Mouse (Mus musculus) stomach, postnatal 0 days (tissue): ENCODE results near the gene Prdm16. TPM values are rescaled to one million over a fixed set of nuclear protein-coding genes. Genes with fewer than 3 reads are reported as not detected.

Experiments
- ATAC-seq: fragments of 200-750 bp; cut with Nextera tagmentation; 2 replicates; pipeline ENCODE4 v1.8.0; 2017; ENCODE audit not compliant: low FRiP score, low TSS enrichment
- DNase-seq: peaks from one replicate; pipeline ENCODE4 v3.0.0-alpha.2; 2016; ENCODE audit warnings: low spot score
- H3K27ac ChIP-seq: fragments of 300-500 bp; sonication (generic); replicated peaks from 2 replicates; pipeline ENCODE4 v1.5.1; 2014; ENCODE audit warnings: mild to moderate bottlenecking, control low read depth
- H3K27me3 ChIP-seq: fragments of 300-500 bp; sonication (generic); 2 replicates; pipeline ENCODE4 v1.6.1; 2014; ENCODE audit warnings: low read length; ENCODE audit not compliant: control insufficient read depth, insufficient read depth
- H3K36me3 ChIP-seq: fragments of 300-500 bp; sonication (generic); 2 replicates; pipeline ENCODE4 v1.6.1; 2014; ENCODE audit warnings: low read length, mixed read lengths; ENCODE audit not compliant: control insufficient read depth, insufficient read depth
- H3K4me1 ChIP-seq: fragments of 300-500 bp; sonication (generic); replicated peaks from 2 replicates; pipeline ENCODE4 v1.6.1; 2014; ENCODE audit warnings: antibody characterized with exemption; ENCODE audit not compliant: control insufficient read depth, insufficient read depth
- H3K4me2 ChIP-seq: fragments of 300-500 bp; sonication (generic); replicated peaks from 2 replicates; pipeline ENCODE4 v1.6.1; 2014; ENCODE audit warnings: low read depth, mild to moderate bottlenecking, control low read depth, moderate library complexity
- H3K4me3 ChIP-seq: fragments of 300-500 bp; sonication (generic); 2 replicates; pipeline ENCODE4 v1.5.1; 2014; ENCODE audit warnings: low read depth, low read length, control low read depth
- H3K9ac ChIP-seq: fragments of 300-500 bp; sonication (generic); 2 replicates; pipeline ENCODE4 v1.6.1; 2014; ENCODE audit warnings: mild to moderate bottlenecking, low read length, control low read depth, mixed read lengths
- H3K9me3 ChIP-seq: fragments of 300-500 bp; sonication (generic); 2 replicates; pipeline ENCODE4 v1.6.1; 2016; ENCODE audit warnings: low read length; ENCODE audit not compliant: control insufficient read depth
- CTCF ChIP-seq: IDR thresholded peaks from 2 replicates; pipeline ENCODE4 v1.5.1; 2016; ENCODE audit warnings: antibody characterized with exemption, low read depth, mild to moderate bottlenecking, moderate library complexity
- EP300 ChIP-seq: optimal IDR thresholded peaks from 2 replicates; pipeline ENCODE3; 2016; ENCODE audit warnings: antibody characterized with exemption
- WGBS: fragments of 180-500 bp; shearing (Covaris S2); extraction: QIAGEN DNeasy Blood & Tissue Kit; methylation state at CpG from one replicate; pipeline ENCODE4 v1.1.7; 2014; 5-methylcytosine and 5-hydroxymethylcytosine counted together
- polyA plus RNA-seq: library from polyadenylated mRNA; unstranded; fragments of >200 nt; fragmentation: Nextera tagmentation; extraction: Ambion mirVana; gene quantifications from 2 replicates; pipeline ENCODE4 v1.2.1, GENCODE M21; 2015

Gene Prdm16
- polyA plus RNA-seq, 1 experiment from 2014 or later: 15.6 TPM

DNA sequence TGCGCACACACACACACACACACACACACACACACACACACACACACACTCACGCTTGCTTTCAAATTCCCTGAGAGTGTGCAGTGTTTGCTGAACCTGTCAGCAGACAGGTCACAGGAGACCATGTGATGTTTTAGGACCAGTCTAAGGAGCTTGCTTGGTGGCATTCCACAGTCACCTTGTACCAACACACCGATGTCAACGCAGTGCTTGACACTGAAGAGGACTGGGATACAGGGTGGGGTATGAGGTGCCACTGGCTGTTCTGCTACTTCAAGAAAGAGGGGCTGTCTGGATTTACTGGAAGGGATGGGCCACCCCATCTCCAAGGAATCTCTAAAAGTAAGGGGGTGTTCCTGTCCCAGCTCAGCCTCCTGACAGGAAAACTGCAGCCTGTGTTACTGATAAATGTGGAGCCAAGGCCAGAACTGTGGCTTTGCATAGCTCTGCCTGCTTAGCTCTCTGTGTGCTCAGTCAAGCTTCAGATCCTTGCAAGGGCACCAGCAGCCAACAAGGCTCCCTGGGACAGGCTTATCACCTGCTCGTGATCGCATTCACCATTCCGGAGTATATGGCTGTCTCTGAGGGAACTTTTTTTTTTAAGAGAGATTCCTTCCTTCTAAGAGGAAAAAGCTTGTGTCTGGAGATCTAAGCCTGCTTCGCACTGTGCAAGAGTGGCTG is 157.6 kb downstream of the Prdm16 start:
- Histone ChIP-seq H3K4me2 (no peak overlapping the region), H3K36me3 (no peaks in the 10 kb centered on the region), H3K4me1 (peaks cover 11% of the 10 kb centered on the region), H3K9me3 (no peaks in the 10 kb centered on the region), H3K27me3 (no peaks in the 10 kb centered on the region), H3K27ac (peak overlapping the region; percentile 79), H3K4me3 (no peak overlapping the region), H3K9ac (no peak overlapping the region)
- DNase-seq (peak; percentile 71), ATAC-seq (peak; percentile 89)
- 57% methylated on average over 8 of the region's 8 CpGs for WGBS
- TF ChIP-seq CTCF (no peak), EP300 (no peak)

GRCm38 (mm10) chr4:154473571-154474307 is 162.9 kb downstream of the Prdm16 start:
- Histone ChIP-seq H3K4me3 (no peak overlapping the region), H3K27me3 (no peaks in the 10 kb centered on the region), H3K9ac (no peak overlapping the region), H3K4me1 (no peaks in the 10 kb centered on the region), H3K4me2 (no peak overlapping the region), H3K9me3 (no peaks in the 10 kb centered on the region), H3K27ac (no peak overlapping the region), H3K36me3 (no peaks in the 10 kb centered on the region)
- no peak for TF ChIP-seq CTCF
- TF ChIP-seq EP300: no peak
- WGBS: 24% methylated on average over 25 of the region's 25 CpGs
- no peak for DNase-seq
- no peak for ATAC-seq

DNA sequence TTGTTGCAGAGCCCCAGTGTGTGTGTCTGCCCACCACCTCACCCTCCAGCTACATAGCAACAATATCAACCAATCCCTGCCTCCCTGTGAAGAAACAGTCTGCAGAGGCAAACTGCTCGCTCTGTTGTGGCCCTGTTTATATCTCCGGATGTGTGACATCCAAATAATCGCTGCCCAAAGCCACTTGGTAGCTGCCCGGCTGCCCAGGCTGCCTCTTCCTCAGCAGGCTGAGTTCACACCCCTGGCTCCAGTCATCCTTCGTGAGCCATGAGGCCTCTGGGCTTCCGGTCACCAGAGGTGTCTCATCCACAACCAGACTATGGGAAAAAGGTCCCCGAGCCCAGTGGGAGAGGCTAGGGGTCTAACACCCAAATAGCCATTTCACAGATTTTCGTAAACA is 164.1 kb downstream of the Prdm16 start:
- Histone ChIP-seq H3K9ac (no peak overlapping the region), H3K4me3 (no peak overlapping the region), H3K27ac (no peak overlapping the region; the same call in 1 of the 2 replicates), H3K27me3 (no peaks in the 10 kb centered on the region), H3K4me2 (no peak overlapping the region), H3K9me3 (no peaks in the 10 kb centered on the region), H3K4me1 (no peaks in the 10 kb centered on the region), H3K36me3 (no peaks in the 10 kb centered on the region)
- TF ChIP-seq EP300: no peak
- no peak for TF ChIP-seq CTCF
- 36% methylated on average over 8 of the region's 8 CpGs for WGBS
- DNase-seq: no peak
- ATAC-seq: no peak

GRCm38 (mm10) chr4:154471447-154472101 is 165.1 kb downstream of the Prdm16 start:
- Histone ChIP-seq H3K36me3 (no peaks in the 10 kb centered on the region), H3K27me3 (no peaks in the 10 kb centered on the region), H3K27ac (0 out of 2 replicates have a peak overlapping the region, but pooled peaks have one; percentile 4), H3K4me1 (no peaks in the 10 kb centered on the region), H3K4me3 (no peak overlapping the region), H3K9ac (no peak overlapping the region), H3K4me2 (no peak overlapping the region), H3K9me3 (no peaks in the 10 kb centered on the region)
- DNase-seq (peak; percentile 58), ATAC-seq (peak; percentile 78)
- TF ChIP-seq EP300 (no peak), CTCF (no peak)
- 25% methylated on average over 17 of the region's 17 CpGs for WGBS

DNA sequence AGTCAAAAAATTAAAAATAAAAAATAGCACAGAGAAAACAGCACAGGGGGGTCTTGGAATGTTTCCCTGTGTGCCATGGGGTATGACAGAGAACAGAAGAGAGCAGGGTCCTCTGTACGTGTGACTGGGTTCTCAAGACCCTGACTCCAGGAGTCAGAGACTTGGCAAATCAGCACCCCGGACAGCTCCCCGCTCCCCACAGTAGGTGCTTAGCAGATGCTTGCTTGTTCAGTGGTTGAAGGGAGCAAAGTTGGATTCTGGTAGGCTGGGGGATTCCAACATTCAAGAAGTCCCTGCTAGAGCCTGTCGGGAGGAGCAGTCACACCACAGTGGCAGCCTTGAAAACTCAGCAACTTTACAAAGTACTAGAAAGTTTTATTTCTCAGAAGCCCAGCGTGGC is 170.4 kb downstream of the Prdm16 start:
- no peaks in the 10 kb centered on the region for H3K9me3 ChIP-seq
- no peak overlapping the region for H3K27ac ChIP-seq
- 38% methylated on average over 5 of the region's 5 CpGs for WGBS
- no peak overlapping the region for H3K4me3 ChIP-seq
- H3K27me3 ChIP-seq: no peaks in the 10 kb centered on the region
- H3K9ac ChIP-seq: no peak overlapping the region
- H3K4me1 ChIP-seq: no peaks in the 10 kb centered on the region
- ATAC-seq (no peak), DNase-seq (peak; percentile 51)
- no peak for TF ChIP-seq CTCF
- TF ChIP-seq EP300: no peak
- H3K4me2 ChIP-seq: no peak overlapping the region
- no peaks in the 10 kb centered on the region for H3K36me3 ChIP-seq
